Mouse (Mus musculus) C2C12 (cell line): ENCODE results near the gene Frmd4b. TPM values are rescaled to one million over a fixed set of nuclear protein-coding genes. Genes with fewer than 3 reads are reported as not detected.

ENCODE experiments used
- H3K27me3 ChIP-seq: one replicate; pipeline ENCODE4 v1.6.1; 2011; ENCODE audit not compliant: control insufficient read depth, insufficient read depth, insufficient read length
- H3K36me3 ChIP-seq: one replicate; pipeline ENCODE4 v1.6.1; 2011; ENCODE audit not compliant: control insufficient read depth, insufficient read depth
- H3K4me3 ChIP-seq: one replicate; pipeline ENCODE4 v1.5.1; 2011; ENCODE audit warnings: mild to moderate bottlenecking, control low read depth; ENCODE audit not compliant: poor library complexity, insufficient read depth, severe bottlenecking
- H3K79me2 ChIP-seq: one replicate; pipeline ENCODE4 v1.6.1; 2011; ENCODE audit not compliant: control insufficient read depth, insufficient read depth
- H3K79me3 ChIP-seq: one replicate; pipeline ENCODE4 v1.6.1; 2011; ENCODE audit warnings: low read depth, control low read depth
- H3ac ChIP-seq: one replicate; pipeline ENCODE3; 2011; ENCODE audit warnings: low read depth; ENCODE audit not compliant: control insufficient read depth, insufficient read length
- CEBPB ChIP-seq: IDR thresholded peaks from one replicate; pipeline ENCODE4 v1.6.1; 2011; ENCODE audit warnings: low read depth, mild to moderate bottlenecking, control low read depth, moderate library complexity
- CTCF ChIP-seq: IDR thresholded peaks from one replicate; pipeline ENCODE4 v1.5.1; 2011; ENCODE audit not compliant: control insufficient read depth, insufficient read depth, insufficient read length
- FOSL1 ChIP-seq: IDR thresholded peaks from one replicate; pipeline ENCODE4 v1.8.0; 2011; ENCODE audit warnings: mild to moderate bottlenecking, low read length; ENCODE audit not compliant: poor library complexity, insufficient read depth, severe bottlenecking
- MAX ChIP-seq: IDR thresholded peaks from one replicate; pipeline ENCODE4 v1.6.1; 2011; ENCODE audit warnings: mild to moderate bottlenecking, control low read depth
- MYOD1 ChIP-seq: IDR thresholded peaks from one replicate; pipeline ENCODE4 v1.6.1; 2011; ENCODE audit warnings: low read depth; ENCODE audit not compliant: control insufficient read depth, insufficient read length
- MYOG ChIP-seq: IDR thresholded peaks from one replicate; pipeline ENCODE4 v1.6.1; 2011; ENCODE audit not compliant: control insufficient read depth, insufficient read length; ENCODE audit errors: extremely low read depth
- USF1 ChIP-seq: IDR thresholded peaks from one replicate; pipeline ENCODE4 v1.6.1; 2011; ENCODE audit warnings: low read depth, mild to moderate bottlenecking, control low read depth, moderate library complexity
- polyA plus RNA-seq: library from polyadenylated mRNA; unstranded; fragments of >200 nt; fragmentation: generic; extraction: Trizol; gene quantifications from one replicate; pipeline ENCODE4 v1.2.1, GENCODE M21; 2012; ENCODE audit warnings: missing spikeins

The Frmd4b gene
- polyA plus RNA-seq, 1 experiment, result not detected

- Histone ChIP-seq H3K79me2 (no peaks in the 10 kb centered on the region), H3ac (no peak overlapping the region), H3K4me3 (no peak overlapping the region), H3K79me3 (no peaks in the 10 kb centered on the region), H3K27me3 (peaks cover 3% of the 10 kb centered on the region), H3K36me3 (no peaks in the 10 kb centered on the region)
- TF ChIP-seq MAX (no peak), MYOG (no peak), USF1 (no peak), FOSL1 (no peak), CTCF (no peak), CEBPB (no peak), MYOD1 (no peak)
Measured at GRCm38 (mm10) chr6:97405311-97405710, 212.0 kb downstream of the Frmd4b start.

GRCm38 (mm10) chr6:97402822-97403472, 214.4 kb downstream of the Frmd4b start:
- Histone ChIP-seq H3K79me3 (no peaks in the 10 kb centered on the region), H3K27me3 (peaks cover 5% of the 10 kb centered on the region), H3K36me3 (no peaks in the 10 kb centered on the region), H3ac (no peak overlapping the region), H3K4me3 (no peak overlapping the region), H3K79me2 (no peaks in the 10 kb centered on the region)
- TF ChIP-seq MYOG, result no peak

- no peak overlapping the region for H3ac ChIP-seq
- no peaks in the 10 kb centered on the region for H3K79me3 ChIP-seq
- no peaks in the 10 kb centered on the region for H3K36me3 ChIP-seq
- no peak overlapping the region for H3K4me3 ChIP-seq
- H3K79me2 ChIP-seq, result no peaks in the 10 kb centered on the region
- TF ChIP-seq MYOG, result no peak
- TF ChIP-seq CEBPB, result no peak
- peaks cover 5% of the 10 kb centered on the region for H3K27me3 ChIP-seq
Measured at GRCm38 (mm10) chr6:97400446-97400845, 216.9 kb downstream of the Frmd4b start.

GRCm38 (mm10) chr6:97397935-97398334, 219.4 kb downstream of the Frmd4b start:
- Histone ChIP-seq H3K79me2 (no peaks in the 10 kb centered on the region), H3ac (no peak overlapping the region), H3K36me3 (no peaks in the 10 kb centered on the region), H3K79me3 (no peaks in the 10 kb centered on the region), H3K4me3 (no peak overlapping the region), H3K27me3 (peaks cover 5% of the 10 kb centered on the region)
- TF ChIP-seq FOSL1, result no peak
- no peak for TF ChIP-seq CEBPB
- no peak for TF ChIP-seq USF1
- no peak for TF ChIP-seq MYOD1
- no peak for TF ChIP-seq CTCF
- TF ChIP-seq MAX, result no peak
- no peak for TF ChIP-seq MYOG

GRCm38 (mm10) chr6:97396957-97397354, 220.4 kb downstream of the Frmd4b start:
- TF ChIP-seq CTCF, result no peak
- no peak for TF ChIP-seq MAX
- TF ChIP-seq USF1, result no peak
- TF ChIP-seq FOSL1, result no peak
- TF ChIP-seq MYOG, result no peak
- no peak for TF ChIP-seq CEBPB
- no peak for TF ChIP-seq MYOD1
- Histone ChIP-seq H3K27me3 (peaks cover 5% of the 10 kb centered on the region), H3ac (no peak overlapping the region), H3K4me3 (no peak overlapping the region), H3K79me3 (no peaks in the 10 kb centered on the region), H3K36me3 (no peaks in the 10 kb centered on the region), H3K79me2 (no peaks in the 10 kb centered on the region)

GRCm38 (mm10) chr6:97396351-97396956, 220.9 kb downstream of the Frmd4b start:
- H3K27me3 ChIP-seq, result peaks cover 5% of the 10 kb centered on the region
- H3ac ChIP-seq, result no peak overlapping the region
- no peak overlapping the region for H3K4me3 ChIP-seq
- no peak for TF ChIP-seq USF1
- TF ChIP-seq MYOG, result no peak
- TF ChIP-seq CTCF, result no peak
- no peak for TF ChIP-seq MAX
- TF ChIP-seq MYOD1, result no peak
- TF ChIP-seq CEBPB, result no peak
- no peak for TF ChIP-seq FOSL1
- H3K79me3 ChIP-seq, result no peaks in the 10 kb centered on the region
- no peaks in the 10 kb centered on the region for H3K36me3 ChIP-seq
- no peaks in the 10 kb centered on the region for H3K79me2 ChIP-seq
